Mouse (Mus musculus): Measurements from ENCODE around the gene Nup54. TPM values are rescaled to one million over a fixed set of nuclear protein-coding genes. Genes with fewer than 3 reads are reported as not detected.

Gene Nup54
- total RNA-seq, 1 experiment from 2014 or later: 61.3 TPM

Other genes starting within 250 kb of the Nup54 start
- gene U90926, start 219.8 kb downstream of the Nup54 start, total RNA-seq (2017): not detected in 2 replicates
- gene Ppef2, start 178.9 kb downstream of the Nup54 start, total RNA-seq (2017): not detected in 2 replicates
- gene Naaa, start 157.0 kb downstream of the Nup54 start, total RNA-seq (2017): 5.8 and 14.8 TPM in 2 replicates
- gene Sdad1, start 124.7 kb downstream of the Nup54 start, total RNA-seq (2017): 60.2 and 62.2 TPM in 2 replicates
- gene Cxcl9, start 107.1 kb downstream of the Nup54 start, total RNA-seq (2017): 0.65 and 0.69 TPM in 2 replicates
- not detected in 2 replicates for gene Art3, start 103.4 kb downstream of the Nup54 start, total RNA-seq (2017)
- gene Cxcl10, start 86.3 kb downstream of the Nup54 start, total RNA-seq (2017): 3.2 and 6.3 TPM in 2 replicates
- 51.3 and 59.4 TPM in 2 replicates for gene Scarb2, start 71.6 kb upstream of the Nup54 start, total RNA-seq (2017)
- gene Fam47e, start 119.8 kb upstream of the Nup54 start, total RNA-seq (2017): not detected in 2 replicates
- gene Stbd1, start 167.8 kb upstream of the Nup54 start, total RNA-seq (2017): 1.6 and 2.8 TPM in 2 replicates
- gene Ccdc158, start 240.1 kb upstream of the Nup54 start, total RNA-seq (2017): 9.3 and 11.4 TPM in 2 replicates
- gene Shroom3, start 248.2 kb upstream of the Nup54 start, total RNA-seq (2017): 0.13 and 0.15 TPM in 2 replicates

All from hematopoietic stem cell, adult 5-6 weeks (primary cell).